ENCODE assay signal across 10 mouse cellular contexts in the genomic region with DNA sequence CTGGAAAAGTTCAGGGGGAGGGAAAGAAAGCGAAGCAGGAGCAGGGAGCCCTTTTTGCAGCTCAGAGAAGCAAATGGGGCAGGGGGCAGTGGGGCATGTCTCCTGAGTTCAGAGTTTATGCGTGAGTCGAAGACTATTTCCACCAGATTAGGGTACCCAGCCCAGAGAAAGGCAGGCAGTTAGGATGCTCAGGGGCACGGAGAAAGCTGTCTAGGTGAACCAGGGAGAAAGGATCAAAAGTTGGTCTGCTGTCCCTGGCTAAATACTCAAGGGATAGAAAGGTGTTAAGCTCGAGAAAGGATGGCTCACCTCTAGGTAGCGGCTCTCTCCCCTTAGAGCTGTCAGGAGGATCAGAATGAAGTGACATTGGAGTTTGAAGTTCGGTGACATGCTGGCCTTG. TPM values are rescaled to one million over a fixed set of nuclear protein-coding genes. Genes with fewer than 3 reads are reported as not detected.
DNase-seq lines count a peak whose midpoint lies in the region; ATAC-seq and TF ChIP-seq lines count a peak whose summit lies in the region.
"Had no signal": no experiment of that assay in that cellular context is flagged by ENCODE, and none has a peak within 500 bp of the region (broad histone marks: within the 10 kb centered on the region; RNA-seq: fewer than 3 reads in every experiment).

No protein-coding gene starts in this region.

- H3K36me3 ChIP-seq in E14TG2a.4 (ENCODE audit: insufficient read depth, low read length) = no peaks in the 10 kb centered on the region
- H3K36me3 ChIP-seq in hindbrain, embryonic 12.5 days = no peaks in the 10 kb centered on the region
- H3K36me3 ChIP-seq in midbrain, embryonic 11.5 days (ENCODE audit: control insufficient read depth, insufficient read depth, low read length) = no peaks in the 10 kb centered on the region
- no peaks in the 10 kb centered on the region for H3K36me3 ChIP-seq in thymus, adult 2 months (ENCODE audit: control insufficient read depth, insufficient read depth, low read length)

- DNase-seq in B cell, adult 2 months = peak; percentile 9 to 11
- peak; percentile 92 for DNase-seq in midbrain, embryonic 11.5 days (ENCODE audit: low spot score, missing footprints)
- DNase-seq in adrenal gland, adult 2 months = no peak
- DNase-seq in thymus, adult 2 months = no peak
- DNase-seq: cerebellum, adult 11 months; kidney, postnatal 4 days had no signal

- peak overlapping the region; percentile 78 for H3K4me2 ChIP-seq in hindbrain, embryonic 12.5 days (replicated peaks)
- peak overlapping the region; percentile 70 for H3K4me2 ChIP-seq in midbrain, embryonic 11.5 days

- no peak for ATAC-seq in hindbrain, embryonic 12.5 days (ENCODE audit: low FRiP score)
- ATAC-seq in midbrain, embryonic 11.5 days (ENCODE audit: low FRiP score) = no peak
- no peak for ATAC-seq in megakaryocyte progenitor cell, adult 5-6 weeks (replicated peaks; ENCODE audit: poor library complexity)

- peaks cover 18% of the 10 kb centered on the region for H3K4me1 ChIP-seq in E14TG2a.4 (replicated peaks; ENCODE audit: low read depth, low read length)
- peaks cover 17% of the 10 kb centered on the region for H3K4me1 ChIP-seq in hindbrain, embryonic 12.5 days
- H3K4me1 ChIP-seq in midbrain, embryonic 11.5 days (ENCODE audit: control insufficient read depth, insufficient read depth, low read length) = peaks cover 9% of the 10 kb centered on the region; the same call in 1 of the 2 replicates
- peaks cover under 1% of the 10 kb centered on the region; the same call in 1 of the 2 replicates for H3K4me1 ChIP-seq in thymus, adult 2 months (replicated peaks; ENCODE audit: control insufficient read depth, insufficient read depth, low read length)

- TF ChIP-seq CTCF in E14TG2a.4 (conservative IDR thresholded peaks at IDR 0.05; ENCODE audit: low read length) = no peak
- TF ChIP-seq CTCF in thymus, adult 2 months (IDR thresholded peaks at IDR 0.05; ENCODE audit: borderline replicate concordance, control insufficient read depth, extremely low read depth, insufficient read depth, low read length, poor library complexity) = no peak

- 8% methylated on average over 7 of the region's 7 CpGs for WGBS in hindbrain, embryonic 12.5 days
- 12% methylated on average over 7 of the region's 7 CpGs for WGBS in midbrain, embryonic 11.5 days
- WGBS in thymus, adult 2 months = 29% methylated on average over 7 of the region's 7 CpGs

- peaks cover 41% of the 10 kb centered on the region for H3K27me3 ChIP-seq in E14TG2a.4 (ENCODE audit: insufficient read depth, low read length)
- peaks cover 38% of the 10 kb centered on the region for H3K27me3 ChIP-seq in hindbrain, embryonic 12.5 days
- peaks cover 15% of the 10 kb centered on the region for H3K27me3 ChIP-seq in midbrain, embryonic 11.5 days (ENCODE audit: control insufficient read depth, insufficient read depth, low read length)
- H3K27me3 ChIP-seq in thymus, adult 2 months (ENCODE audit: control insufficient read depth, insufficient read depth, low read length) = no peaks in the 10 kb centered on the region; the same call in 1 of the 2 replicates

- H3K9ac ChIP-seq in hindbrain, embryonic 12.5 days = no peak overlapping the region
- peak overlapping the region; percentile 40; the same call in 1 of the 2 replicates for H3K9ac ChIP-seq in midbrain, embryonic 11.5 days (ENCODE audit: low read length)

- H3K9me3 ChIP-seq in E14TG2a.4 (ENCODE audit: low read length) = no peaks in the 10 kb centered on the region
- no peaks in the 10 kb centered on the region for H3K9me3 ChIP-seq in hindbrain, embryonic 12.5 days (replicated peaks)
- no peaks in the 10 kb centered on the region for H3K9me3 ChIP-seq in midbrain, embryonic 11.5 days (ENCODE audit: control insufficient read depth, low read length)

- no peak overlapping the region for H3K27ac ChIP-seq in hindbrain, embryonic 12.5 days
- no peak overlapping the region for H3K27ac ChIP-seq in midbrain, embryonic 11.5 days (ENCODE audit: low read depth, low read length)
- H3K27ac ChIP-seq in thymus, adult 2 months (ENCODE audit: control insufficient read depth, insufficient read depth, low read length) = no peak overlapping the region

- H3K4me3 ChIP-seq in E14TG2a.4 (replicated peaks; ENCODE audit: low read length) = peak overlapping the region; percentile 80
- peak overlapping the region; percentile 38 for H3K4me3 ChIP-seq in hindbrain, embryonic 12.5 days
- peak overlapping the region; percentile 34 for H3K4me3 ChIP-seq in midbrain, embryonic 11.5 days (ENCODE audit: low read depth, low read length)
- H3K4me3 ChIP-seq in thymus, adult 2 months (ENCODE audit: control insufficient read depth, insufficient read depth, low read length) = no peak overlapping the region

- TF ChIP-seq POLR2A in thymus, adult 2 months (IDR thresholded peaks at IDR 0.05; ENCODE audit: control insufficient read depth, extremely low read depth, insufficient read depth, low read length, poor library complexity) = no peak

RNA-seq across cellular contexts. Expression of a gene that starts 0.4 kb away (rescaled TPM):
- polyA plus RNA-seq in hindbrain, embryonic 12.5 days (2016; fragmentation: Nextera tagmentation; extraction: Ambion mirVana) = 3.8 and 6.2 TPM in 2 replicates
- 1.9 TPM in 2 replicates for polyA plus RNA-seq in midbrain, embryonic 11.5 days (2014; fragmentation: Nextera tagmentation; extraction: Ambion mirVana)
- under 1 TPM in 1 of 2 experiments, not detected in 1; 0.21 TPM for total RNA-seq in adrenal gland, adult 2 months (2021)
- not detected in 2 replicates for polyA plus RNA-seq in adrenal gland, adult 2 months (2012; rRNA removed)
- 2.7 and 3.1 TPM in 2 replicates for polyA plus RNA-seq in thymus, adult 2 months (2012; rRNA removed)
- total RNA-seq in megakaryocyte progenitor cell, adult 5-6 weeks (2015) = not detected in 2 replicates
- total RNA-seq in megakaryocyte progenitor cell, adult 5-6 weeks (2017) = not detected in 2 replicates

RNA-seq across cellular contexts. Expression of a gene that starts 34.2 kb away (rescaled TPM):
- polyA plus RNA-seq in hindbrain, embryonic 12.5 days (2016; fragmentation: Nextera tagmentation; extraction: Ambion mirVana) = not detected in 2 replicates
- not detected in 2 replicates for polyA plus RNA-seq in midbrain, embryonic 11.5 days (2014; fragmentation: Nextera tagmentation; extraction: Ambion mirVana)
- not detected for total RNA-seq in adrenal gland, adult 2 months (2021)
- polyA plus RNA-seq in adrenal gland, adult 2 months (2012; rRNA removed) = not detected in 2 replicates
- polyA plus RNA-seq in thymus, adult 2 months (2012; rRNA removed) = not detected in 2 replicates
- total RNA-seq in megakaryocyte progenitor cell, adult 5-6 weeks (2015) = not detected in 2 replicates
- not detected in 2 replicates for total RNA-seq in megakaryocyte progenitor cell, adult 5-6 weeks (2017)
- polyA plus RNA-seq: liver, embryonic 16.5 days had no signal

Comparison
In these comparisons a context has a peak if more than half of its experiments do, and no peak if none do; other contexts are left out.
1. DNase-seq: peak in B cell, adult 2 months (2 of 2) and midbrain, embryonic 11.5 days (single experiment); none in adrenal gland, adult 2 months (single experiment) and thymus, adult 2 months (single experiment).